Mouse (Mus musculus) cerebellum, adult 18-20 months (tissue): ENCODE measurements around the gene 6430531B16Rik.
A peak's percentile ranks its signal among the peaks of the same experiment; 100 is the strongest.

Experiments
- DNase-seq, 2 experiments: peaks; one replicate each; pipeline ENCODE4 v3.0.0; 2021

6430531B16Rik gene

DNA sequence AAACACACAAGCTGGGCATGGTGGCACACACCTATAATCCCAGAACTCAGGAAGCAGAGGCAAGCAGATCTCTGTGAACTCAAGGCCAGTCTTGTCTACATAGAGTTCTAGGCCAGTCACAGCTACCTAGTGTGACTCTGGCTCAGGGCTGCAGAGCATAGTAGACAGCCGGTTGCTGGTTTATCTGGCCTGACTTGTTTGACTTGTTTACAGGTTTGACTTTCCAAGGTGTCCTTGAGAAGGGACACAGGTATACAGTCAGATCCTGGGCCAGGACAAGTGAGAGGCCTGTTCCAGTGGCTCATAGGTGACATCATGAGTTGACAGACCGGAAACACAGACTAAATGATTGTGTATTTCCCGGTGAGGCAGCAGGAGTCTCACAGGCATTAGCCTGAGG lies 41.4 kb downstream of the 6430531B16Rik start:
- DNase-seq: no peak

- DNase-seq: no peak
Observed at GRCm38 (mm10) chr7:139936705-139937104, 41.9 kb downstream of the 6430531B16Rik start.

DNA sequence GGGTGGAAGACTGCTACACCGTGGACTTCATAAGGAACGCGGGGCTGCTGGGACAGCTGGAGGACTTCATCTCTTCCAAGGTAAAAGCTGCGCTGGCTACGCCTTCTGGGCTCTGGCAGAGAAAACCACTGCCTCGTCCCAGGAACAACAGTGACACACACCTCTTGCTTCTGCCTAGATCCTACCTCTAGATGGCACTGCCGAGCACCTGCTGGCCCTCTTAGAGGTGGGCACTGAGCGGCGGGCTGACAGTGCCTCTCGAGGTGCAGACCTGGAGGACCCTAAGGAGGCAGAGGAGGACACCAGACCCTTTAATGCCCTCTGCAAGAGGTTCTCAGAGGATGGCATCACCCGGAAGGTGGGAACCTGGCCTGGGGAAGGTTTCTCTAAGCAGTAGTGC lies 47.8 kb downstream of the 6430531B16Rik start:
- DNase-seq: peak; percentile 38 to 46
